Mouse (Mus musculus) megakaryocyte progenitor cell, adult 5-6 weeks (primary cell): Measurements from ENCODE around the gene Gm10842. TPM values are rescaled to one million over a fixed set of nuclear protein-coding genes. Genes with fewer than 3 reads are reported as not detected.

Experiments used
- total RNA-seq, 2 experiments: library from RNA; stranded (forward) in 1 of 2; stranded (reverse) in 1 of 2; fragments of 157-497, 149-512 nt in 1 of 2; fragments of 200-1000 nt in 1 of 2; gene quantifications; 2 replicates each; pipeline versions ENCODE4 v1.2.3 to v1.2.4; 2015 to 2017

The Gm10842 gene
- total RNA-seq, 2 experiments from 2014 or later, result not detected

Other genes with a start within 250 kb of the Gm10842 start
- gene Efcab3, start 83.3 kb upstream of the Gm10842 start, total RNA-seq (2015), result not detected in 2 replicates
- not detected in 2 replicates for gene Efcab3, start 83.3 kb upstream of the Gm10842 start, total RNA-seq (2017)
- 16.4 and 18.8 TPM in 2 replicates for gene Mettl2, start 20.5 kb upstream of the Gm10842 start, total RNA-seq (2015)
- 29.1 and 30.6 TPM in 2 replicates for gene Mettl2, start 20.5 kb upstream of the Gm10842 start, total RNA-seq (2017)
- gene Tlk2, start 31.9 kb downstream of the Gm10842 start, total RNA-seq (2015), result 45.0 and 53.0 TPM in 2 replicates
- gene Tlk2, start 31.9 kb downstream of the Gm10842 start, total RNA-seq (2017), result 58.3 and 73.3 TPM in 2 replicates
- gene Mrc2, start 145.8 kb downstream of the Gm10842 start, total RNA-seq (2015), result not detected in 2 replicates
- gene Mrc2, start 145.8 kb downstream of the Gm10842 start, total RNA-seq (2017), result 0.41 TPM in 1 of 2 replicates, not detected in the other